Mouse (Mus musculus): ENCODE data around the gene Flnb. TPM values are rescaled to one million over a fixed set of nuclear protein-coding genes. Genes with fewer than 3 reads are reported as not detected.

Flnb gene
- total RNA-seq, 4 experiments from 2014 or later, result 14.3 to 31.5 (median 21.0) TPM

GRCm38 (mm10) chr14:7896699-7897098, 78.9 kb downstream of the Flnb start:
- no peak for DNase-seq (ENCODE audit: low spot score)

- no peak for DNase-seq (ENCODE audit: low spot score)
Measured at GRCm38 (mm10) chr14:7899986-7900385, 82.2 kb downstream of the Flnb start.

- peak; percentile 40 for DNase-seq (ENCODE audit: low spot score)
Measured at GRCm38 (mm10) chr14:7900481-7901049, 82.8 kb downstream of the Flnb start.

GRCm38 (mm10) chr14:7901484-7902240, 83.9 kb downstream of the Flnb start:
- DNase-seq (ENCODE audit: low spot score), result no peak

DNA sequence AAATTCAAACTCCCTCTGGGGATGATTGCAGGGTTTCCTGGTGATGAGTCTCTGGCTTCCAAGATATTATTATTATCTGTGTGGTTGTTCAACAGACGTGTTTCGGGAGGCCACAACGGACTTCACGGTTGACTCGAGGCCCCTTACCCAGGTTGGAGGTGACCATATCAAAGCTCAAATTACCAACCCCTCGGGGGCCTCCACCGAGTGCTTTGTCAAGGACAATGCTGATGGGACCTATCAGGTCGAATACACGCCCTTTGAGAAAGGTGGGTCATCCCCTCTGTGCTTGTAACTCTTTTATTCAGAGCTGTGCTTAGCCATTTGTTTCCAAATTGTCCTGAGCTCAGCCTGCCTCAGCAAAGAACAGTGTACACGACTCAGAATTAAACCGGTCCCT, 89.3 kb downstream of the Flnb start:
- no peak for DNase-seq (ENCODE audit: low spot score)

DNA sequence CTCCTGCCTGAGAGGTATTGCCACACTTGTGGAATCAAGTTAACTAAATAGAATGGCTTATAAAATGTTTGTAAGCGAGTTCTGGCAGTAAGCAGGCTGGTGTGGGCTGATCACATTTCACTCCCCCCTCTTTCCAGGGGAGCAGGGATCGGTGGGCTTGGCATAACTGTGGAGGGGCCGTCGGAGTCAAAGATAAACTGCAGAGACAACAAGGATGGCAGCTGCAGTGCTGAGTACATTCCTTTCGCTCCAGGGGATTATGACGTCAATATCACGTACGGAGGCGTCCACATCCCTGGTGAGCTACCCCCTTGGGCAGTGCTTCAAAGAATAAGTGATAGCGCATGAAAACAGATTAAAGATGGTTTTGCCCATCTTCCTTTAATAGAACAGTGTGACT, 91.7 kb downstream of the Flnb start:
- no peak for DNase-seq (ENCODE audit: low spot score)

DNA sequence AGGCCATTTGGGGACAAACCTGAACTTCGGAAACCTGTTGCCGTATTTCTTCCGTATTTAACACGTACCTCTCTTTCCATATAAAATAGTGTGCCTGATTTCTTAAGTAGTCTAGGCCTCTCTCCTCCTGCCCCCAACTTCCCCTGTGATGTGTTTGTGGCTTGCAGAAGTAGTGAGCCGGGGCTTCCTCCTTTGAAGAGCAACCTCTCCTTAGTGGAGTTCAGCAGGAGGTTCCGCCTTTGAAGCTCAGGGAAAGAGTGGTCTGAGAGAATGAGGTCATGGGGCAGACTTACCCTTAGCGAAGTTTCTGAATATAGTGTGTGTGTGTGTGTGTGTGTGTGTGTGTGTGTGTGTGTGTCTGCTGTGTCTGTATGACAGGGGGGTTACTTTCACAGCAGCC, 96.1 kb downstream of the Flnb start:
- peak; percentile 21 for DNase-seq (ENCODE audit: low spot score)

GRCm38 (mm10) chr14:7914461-7914860, 96.7 kb downstream of the Flnb start:
- no peak for DNase-seq (ENCODE audit: low spot score)

DNA sequence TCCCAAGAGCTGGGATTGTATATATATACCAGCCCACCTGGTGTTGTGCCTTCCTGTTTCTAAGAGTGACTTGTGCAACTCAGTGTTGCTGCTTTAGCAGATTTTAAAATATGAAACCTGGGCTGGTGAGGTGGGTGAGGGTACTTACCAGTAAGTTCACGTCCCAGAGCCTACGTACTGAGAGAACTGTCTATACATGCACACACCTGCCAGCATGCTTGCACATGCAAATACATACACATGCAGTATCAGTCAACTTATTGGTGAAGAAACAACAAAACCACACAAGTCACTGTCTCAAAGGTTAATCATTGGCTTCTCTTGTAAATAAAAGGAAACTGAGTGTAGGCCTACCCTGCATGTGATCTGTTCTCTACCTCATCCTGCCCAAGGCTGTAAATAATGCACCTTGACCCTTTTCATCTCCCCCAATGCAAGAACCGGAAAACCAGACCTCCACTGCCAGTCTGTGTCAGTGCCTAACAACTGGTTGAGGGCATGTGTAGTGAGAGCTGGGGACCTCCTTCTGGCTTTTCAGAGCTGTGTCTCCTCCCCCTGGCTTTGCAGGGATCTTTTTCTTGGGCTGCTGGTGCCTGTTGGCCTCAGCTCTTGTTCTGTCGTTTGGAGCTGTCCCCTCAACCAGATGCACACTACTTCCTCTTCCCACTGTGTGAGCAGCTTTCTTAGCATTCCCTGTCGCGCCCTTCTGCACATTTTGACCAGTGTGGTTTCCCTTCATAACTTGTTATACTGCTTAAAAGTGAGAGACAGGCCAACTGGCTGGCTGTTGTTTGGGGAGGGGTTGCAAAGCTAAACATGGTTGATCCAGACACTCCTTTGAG, 100.6 kb downstream of the Flnb start:
- no peak for DNase-seq (ENCODE audit: low spot score)

DNA sequence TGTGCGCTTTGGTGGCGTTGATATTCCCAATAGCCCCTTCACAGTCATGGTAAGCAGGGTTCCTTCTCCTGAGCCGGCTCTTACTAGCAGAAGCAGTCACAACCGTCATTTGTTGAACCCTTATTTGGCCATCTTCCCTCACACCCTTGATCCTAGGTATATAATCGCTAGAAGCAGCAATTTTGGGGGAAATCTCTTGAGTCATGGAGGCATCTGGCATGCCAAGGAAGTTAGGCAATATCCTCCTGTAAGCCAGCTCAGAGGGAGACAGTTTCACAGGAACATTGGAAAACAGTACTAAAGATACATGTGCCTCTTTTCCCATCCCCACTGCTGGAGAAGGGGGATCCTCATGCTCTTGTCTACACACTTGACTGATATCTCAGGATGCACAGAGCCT, 101.6 kb downstream of the Flnb start:
- no peak for DNase-seq (ENCODE audit: low spot score)

DNA sequence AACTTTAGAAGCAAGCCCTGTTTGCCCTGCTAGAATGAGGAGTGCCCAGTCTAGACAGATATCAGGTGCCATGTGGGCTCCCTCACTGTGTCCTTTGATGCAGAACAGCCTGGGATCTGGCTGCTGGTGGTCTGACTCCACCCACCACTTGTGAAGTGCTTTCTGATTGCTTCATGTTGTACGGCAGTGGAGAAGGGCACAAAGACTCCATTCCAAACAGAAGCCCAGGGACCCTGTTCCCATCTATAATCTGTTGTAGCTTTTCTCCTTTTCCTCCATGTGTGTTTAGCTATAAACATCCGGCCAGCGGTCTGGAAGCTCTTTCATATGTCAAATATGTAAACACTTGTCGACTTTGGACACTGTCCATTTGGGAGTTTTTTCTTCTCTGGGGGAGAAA, 102.2 kb downstream of the Flnb start:
- DNase-seq (ENCODE audit: low spot score), result no peak

DNA sequence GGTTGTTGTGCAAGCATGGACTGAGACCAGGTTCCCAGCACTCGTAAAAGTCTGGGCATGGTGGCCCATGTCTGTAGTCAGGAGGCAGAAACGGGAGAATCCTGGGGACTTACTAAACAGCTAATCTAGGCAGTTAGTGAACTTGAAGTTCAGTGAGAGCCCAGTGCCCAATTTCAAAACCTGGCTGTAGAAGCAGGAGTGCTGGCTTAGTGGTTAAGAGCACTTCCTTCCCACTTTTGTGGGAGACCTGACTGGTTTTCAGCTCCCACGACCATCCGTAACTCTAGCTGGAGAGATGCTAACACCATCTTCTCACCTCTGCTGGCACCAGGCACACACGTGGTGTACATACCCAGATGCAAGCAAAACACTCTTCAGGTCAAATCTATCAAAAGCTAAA, 103.7 kb downstream of the Flnb start:
- DNase-seq (ENCODE audit: low spot score), result no peak

DNA sequence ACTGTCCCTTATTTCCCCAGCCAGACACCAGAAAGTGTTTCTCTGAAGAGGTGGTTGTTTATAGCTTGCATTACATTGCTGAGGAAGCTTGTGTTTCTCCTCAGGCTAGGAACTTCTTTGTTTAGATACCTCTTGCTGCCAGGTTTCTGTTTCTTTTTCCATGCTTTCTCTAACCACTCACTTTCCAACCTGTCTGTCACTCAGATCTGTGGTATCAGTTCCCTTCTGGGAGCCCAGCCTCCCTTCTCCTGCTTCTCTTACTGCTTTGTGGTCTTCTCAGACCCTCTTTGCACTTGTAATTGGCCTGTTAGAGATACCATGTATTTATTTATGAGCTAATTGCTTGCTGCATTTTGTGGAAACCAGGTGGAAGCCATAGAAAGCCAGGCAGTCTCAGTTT, 105.9 kb downstream of the Flnb start:
- DNase-seq (ENCODE audit: low spot score), result no peak

DNA sequence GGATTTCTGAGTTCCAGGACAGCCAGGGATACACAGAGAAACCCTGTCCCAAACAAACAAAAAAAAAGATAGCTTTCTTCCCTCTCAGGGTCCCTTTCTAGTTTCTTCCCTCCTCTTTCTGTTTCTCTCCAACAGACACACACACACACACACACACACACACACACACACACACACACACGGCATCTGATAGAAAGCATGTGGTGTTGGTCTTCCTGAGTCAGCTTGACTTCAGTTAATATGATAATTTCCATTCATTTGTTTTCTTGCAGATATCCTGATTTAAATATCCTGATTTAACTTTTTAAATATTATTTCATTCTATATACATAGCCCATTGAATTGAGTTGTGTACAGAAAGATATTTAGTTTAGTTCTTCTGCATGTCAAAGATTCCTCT, 110.6 kb downstream of the Flnb start:
- DNase-seq (ENCODE audit: low spot score), result no peak

- DNase-seq (ENCODE audit: low spot score), result no peak
Measured at GRCm38 (mm10) chr14:7929029-7929428, 111.3 kb downstream of the Flnb start.

GRCm38 (mm10) chr14:7932151-7932550, 114.4 kb downstream of the Flnb start:
- no peak for DNase-seq (ENCODE audit: low spot score)

GRCm38 (mm10) chr14:7934166-7934565, 116.4 kb downstream of the Flnb start:
- no peak for DNase-seq (ENCODE audit: low spot score)

- DNase-seq (ENCODE audit: low spot score), result no peak
Measured at GRCm38 (mm10) chr14:7937052-7937630, 119.4 kb downstream of the Flnb start.

DNA sequence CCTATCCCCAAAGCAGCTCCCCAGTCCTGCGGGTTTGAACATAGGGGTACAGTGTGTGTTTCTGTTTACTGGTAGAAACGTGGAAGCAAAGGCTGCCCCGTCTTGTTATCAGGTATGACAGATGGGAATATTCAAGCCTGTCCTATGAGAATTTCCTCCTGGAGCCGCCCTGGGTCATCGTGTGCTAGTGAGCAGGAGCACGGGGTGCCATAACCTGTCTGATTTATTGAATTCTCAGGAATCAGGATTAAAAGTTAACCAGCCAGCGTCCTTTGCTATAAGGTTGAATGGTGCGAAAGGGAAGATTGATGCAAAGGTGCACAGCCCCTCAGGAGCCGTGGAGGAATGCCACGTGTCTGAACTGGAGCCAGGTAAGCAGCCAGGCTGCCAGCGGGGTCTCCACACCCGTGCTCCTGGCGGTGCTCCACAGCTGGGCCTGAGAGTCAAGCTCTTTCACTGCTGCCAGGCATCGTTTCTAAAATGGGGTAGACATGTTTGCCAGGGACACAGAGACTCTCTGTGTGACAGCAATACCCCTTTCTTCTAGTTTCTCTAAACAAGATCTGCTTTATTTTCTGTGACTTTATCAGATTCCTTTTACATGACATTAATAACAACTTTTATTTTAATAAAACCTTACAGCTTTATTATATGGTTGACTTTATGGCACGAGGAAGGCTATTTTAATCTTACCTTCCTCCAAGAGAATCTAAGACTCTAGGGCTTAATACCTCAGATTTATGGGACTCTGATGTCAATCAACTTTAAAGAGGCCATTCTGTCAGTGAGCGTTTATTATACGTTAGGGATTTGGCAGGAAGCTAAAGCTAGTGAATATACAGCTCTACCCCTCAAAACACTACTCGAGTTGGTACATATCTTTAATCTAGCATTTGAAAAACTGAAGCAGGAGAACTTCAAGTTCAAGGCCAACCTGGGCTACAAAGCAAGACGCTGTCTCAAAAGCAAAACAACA, 121.3 kb downstream of the Flnb start:
- no peak for DNase-seq (ENCODE audit: low spot score)

GRCm38 (mm10) chr14:7941413-7941812, 123.7 kb downstream of the Flnb start:
- DNase-seq (ENCODE audit: low spot score), result no peak

Measured in heart, adult 8-10 months (tissue).